Mouse (Mus musculus) lung, postnatal 25 days (tissue): ENCODE measurements at regions not wholly inside any gene's neighbourhood (a gene's known extent, or its start where the extent isn't known, plus 50 kb on each side); places are given as distances from the start of the nearest gene placed in this dataset.

Experiments used
- DNase-seq: peaks from one replicate; pipeline ENCODE4 v3.0.0; 2022; ENCODE audit warnings: low spot score

GRCm38 (mm10) chr19:37836900-37837299 lies 139.3 kb downstream of the Cyp26a1 start:
- no peak for DNase-seq
